Mouse (Mus musculus): ENCODE data around the gene Mylk.

DNA sequence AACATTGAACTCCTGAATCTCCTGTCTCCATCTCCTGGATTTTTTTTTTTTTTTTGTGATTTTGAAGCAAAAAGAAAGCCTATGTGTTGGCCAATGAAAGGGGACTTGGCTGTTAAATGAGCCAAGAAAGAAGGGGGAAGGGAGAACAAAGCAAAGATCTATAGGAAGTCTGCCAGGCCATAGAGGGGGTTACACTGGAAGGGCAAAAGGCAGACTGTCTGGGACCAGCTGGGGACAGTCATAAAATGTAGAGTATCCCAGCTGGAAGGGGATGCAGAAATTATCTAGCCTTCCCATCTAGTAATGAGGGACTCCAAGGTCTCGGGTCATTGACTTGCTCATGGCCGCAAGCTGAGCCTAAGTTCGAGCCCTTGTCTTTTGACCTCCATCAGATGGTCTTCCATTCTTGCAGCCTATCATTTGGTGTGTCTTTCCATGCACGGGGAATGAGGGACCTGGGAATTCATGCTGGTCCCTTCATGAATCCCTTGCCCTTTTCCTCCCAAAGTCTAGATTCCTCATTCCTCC, 172.4 kb downstream of the Mylk start:
- TF ChIP-seq CTCF (IDR thresholded peaks at IDR 0.05; ENCODE audit: insufficient read depth, low read depth, low read length) (no peak), POLR2A (IDR thresholded peaks at IDR 0.05; ENCODE audit: insufficient read depth, low read depth, low read length) (no peak)
